Mouse (Mus musculus) gastrocnemius, postnatal 10 days (tissue): ENCODE data around the gene Rpap1. TPM values are rescaled to one million over a fixed set of nuclear protein-coding genes. Genes with fewer than 3 reads are reported as not detected.
A peak's percentile ranks its signal among the peaks of the same experiment; 100 is the strongest.

Experiments used
- DNase-seq: peaks from one replicate; pipeline ENCODE4 v3.0.0; 2021; ENCODE audit warnings: mixed read lengths
- long read RNA-seq, 2 experiments: library from polyadenylated mRNA; stranded (forward); transcript quantifications; one replicate each; pipeline ENCODE4 v2.0.0; 2021
- total RNA-seq, 2 experiments: library from RNA; stranded (reverse); gene quantifications; 2 replicates each; pipeline ENCODE4 v1.2.3; 2021

Rpap1 gene
- 10 to 100 TPM; 14.2 to 14.5 TPM for total RNA-seq
- long read RNA-seq, experiment 1, full-length matches to known transcripts: 16 of 33 reads
- long read RNA-seq, experiment 1, partial matches to known transcripts: 11 of 33 reads
- long read RNA-seq, experiment 1, other reads (novel, unspliced or antisense): 6 of 33 reads
- long read RNA-seq, experiment 2, full-length matches to known transcripts: 17 of 42 reads
- long read RNA-seq, experiment 2, partial matches to known transcripts: 17 of 42 reads
- long read RNA-seq, experiment 2, other reads (novel, unspliced or antisense): 8 of 42 reads

DNA sequence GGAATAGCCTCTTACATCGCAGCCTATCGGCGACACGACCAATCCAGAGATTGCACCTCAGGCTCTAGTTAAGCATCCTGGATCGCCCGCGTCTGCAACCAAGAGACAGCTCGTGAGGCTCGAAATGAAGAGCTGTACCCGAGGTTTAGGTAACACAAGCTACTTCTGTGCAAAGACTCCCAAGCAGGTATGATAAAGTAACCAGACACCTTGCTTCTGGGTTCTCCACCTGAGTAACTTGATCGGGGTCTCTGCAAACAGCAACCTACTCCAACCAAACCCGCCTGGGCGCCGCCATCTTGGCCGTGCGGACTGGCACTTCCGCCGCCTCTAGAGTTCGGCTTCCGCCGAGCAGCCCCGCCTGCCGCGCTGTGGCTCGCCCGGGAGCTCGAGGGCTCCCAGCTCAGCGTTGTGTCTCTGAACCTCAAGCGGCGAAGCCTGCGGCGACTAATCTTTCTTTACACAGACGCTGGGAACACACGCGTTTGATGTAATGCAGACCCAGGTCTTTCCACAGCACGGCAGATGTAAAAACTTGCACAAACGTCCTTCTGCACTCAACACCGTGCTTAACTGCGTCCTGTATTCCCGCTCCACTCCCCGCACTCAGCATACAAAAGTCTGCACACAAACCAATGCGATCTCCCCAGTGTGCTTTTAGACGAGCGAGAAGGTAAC, at the start of gene Rpap1:
Gene Rpap1 (minus strand): TSS at position 332 of the 678 bp plus-strand sequence.
- peak; percentile 86 for DNase-seq

GRCm38 (mm10) chr2:119834231-119834630, 46.9 kb upstream of the Rpap1 start:
- no peak for DNase-seq

DNA sequence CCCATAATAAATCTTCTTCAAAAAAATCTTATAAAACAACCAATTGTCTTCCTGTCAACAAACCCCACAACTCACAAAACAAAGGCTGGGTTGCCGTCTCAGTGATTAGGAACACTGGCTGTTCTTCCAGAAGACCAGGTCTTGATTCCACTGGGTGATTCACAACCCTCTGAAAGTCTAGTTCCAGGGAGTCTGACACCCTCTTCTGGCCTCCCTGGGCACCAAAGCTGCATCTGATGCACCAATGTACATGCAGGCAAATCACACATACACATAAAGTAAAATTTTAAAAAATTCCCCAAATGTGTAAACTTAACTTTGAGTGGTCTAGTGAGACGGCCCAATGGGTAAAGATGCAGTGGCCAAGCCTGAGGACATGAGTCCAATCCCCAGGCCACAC, 43.2 kb upstream of the Rpap1 start:
- DNase-seq: no peak

GRCm38 (mm10) chr2:119821136-119821535, 33.8 kb upstream of the Rpap1 start:
- no peak for DNase-seq

DNA sequence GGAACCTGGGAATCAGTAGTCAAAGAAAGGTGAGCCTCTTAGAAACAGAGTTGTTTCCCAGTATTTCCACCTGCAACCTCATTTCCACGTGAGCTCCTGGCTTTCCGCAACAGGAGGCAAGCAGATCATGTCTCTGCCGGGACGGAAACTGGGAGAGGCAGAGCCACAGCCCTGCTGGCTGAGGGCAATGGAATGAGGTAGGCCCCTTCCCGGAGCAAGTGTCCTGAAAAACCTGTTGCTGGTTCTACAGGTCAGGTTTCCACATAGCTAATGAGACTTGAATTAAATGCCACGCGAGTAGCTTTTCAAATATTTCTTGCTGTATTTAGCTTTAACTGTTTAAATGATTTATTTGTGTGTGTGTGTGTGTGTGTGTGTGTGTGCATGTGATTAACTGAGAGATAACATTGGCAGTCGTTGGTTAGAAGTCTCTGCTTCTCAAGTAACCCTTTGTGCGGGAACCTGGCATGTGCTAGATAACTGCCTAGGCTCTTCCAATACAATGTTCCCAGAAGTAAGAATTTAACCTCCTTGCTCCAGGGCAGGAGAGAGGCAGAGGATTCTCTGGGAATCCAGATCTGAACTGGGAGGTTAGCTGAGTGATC, 31.4 kb upstream of the Rpap1 start:
- no peak for DNase-seq

- peak; percentile 62 for DNase-seq
Measured at GRCm38 (mm10) chr2:119817047-119817446, 29.7 kb upstream of the Rpap1 start.

GRCm38 (mm10) chr2:119816611-119817010, 29.3 kb upstream of the Rpap1 start:
- no peak for DNase-seq

- DNase-seq: peak; percentile 55
Measured at GRCm38 (mm10) chr2:119814376-119814933, 27.1 kb upstream of the Rpap1 start.

- DNase-seq: no peak
Measured at GRCm38 (mm10) chr2:119811490-119812146, 24.3 kb upstream of the Rpap1 start.

DNA sequence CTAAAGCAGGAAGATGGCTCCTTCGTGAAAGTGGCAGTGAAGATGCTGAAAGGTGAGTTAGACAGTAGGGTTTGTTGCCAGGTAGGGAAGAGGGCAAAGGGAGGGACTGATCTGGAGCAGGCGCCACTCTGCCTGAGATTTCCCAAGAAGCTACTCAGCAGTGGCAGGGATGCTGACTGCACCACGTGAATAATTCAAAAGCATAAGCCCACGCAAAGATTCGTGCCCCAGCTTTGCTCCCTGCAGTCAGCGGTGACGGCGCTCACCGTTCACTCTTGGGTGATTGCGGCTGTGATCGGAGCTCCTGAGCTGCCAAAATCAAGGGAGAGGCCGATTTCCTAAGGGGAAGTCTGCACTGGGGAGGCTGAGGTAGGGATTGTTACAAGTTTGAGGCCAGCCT, 23.6 kb upstream of the Rpap1 start:
- no peak for DNase-seq

DNA sequence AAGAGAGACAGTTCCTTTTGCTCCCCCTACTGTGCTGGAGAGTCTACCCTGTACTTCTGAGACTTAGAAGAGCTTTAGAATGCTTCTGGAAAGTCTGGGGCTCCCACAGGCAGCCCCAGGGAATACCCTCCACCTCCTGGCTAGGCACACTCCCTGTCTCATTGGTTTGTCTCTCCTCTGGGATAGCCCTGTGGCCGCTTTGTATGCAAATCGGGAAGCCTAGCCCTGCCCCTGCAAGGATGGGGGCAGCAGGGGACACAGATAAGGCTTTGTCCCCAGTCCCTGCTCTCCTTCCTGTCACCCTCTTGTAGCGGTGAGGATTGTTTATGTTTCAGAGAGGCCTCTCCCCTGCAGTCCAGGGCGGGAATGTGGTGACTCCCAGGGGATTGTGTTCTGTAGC, 21.5 kb upstream of the Rpap1 start:
- no peak for DNase-seq

- DNase-seq: no peak
Measured at GRCm38 (mm10) chr2:119808438-119808837, 21.1 kb upstream of the Rpap1 start.

GRCm38 (mm10) chr2:119805536-119805935, 18.2 kb upstream of the Rpap1 start:
- DNase-seq: no peak

- DNase-seq: no peak
Measured at GRCm38 (mm10) chr2:119804776-119805175, 17.4 kb upstream of the Rpap1 start.

DNA sequence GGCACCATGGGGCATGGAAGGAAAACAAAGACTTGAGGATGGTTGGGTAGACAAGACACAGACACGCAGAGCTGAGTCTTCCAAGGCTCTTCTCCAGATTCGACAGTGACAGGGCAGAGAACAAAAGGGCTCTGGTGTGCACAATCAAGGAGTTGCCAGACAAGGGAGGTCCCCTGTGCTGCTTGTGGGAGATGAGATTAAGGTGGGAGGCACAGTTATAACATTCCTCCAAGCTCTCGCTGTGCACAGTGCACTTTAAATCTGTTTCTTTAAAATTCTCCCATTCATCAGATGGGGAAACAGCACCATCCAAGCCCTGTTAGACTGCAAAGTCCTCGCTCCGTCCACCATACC, 16.9 kb upstream of the Rpap1 start:
- DNase-seq: no peak

- no peak for DNase-seq
Measured at GRCm38 (mm10) chr2:119803618-119804274, 16.4 kb upstream of the Rpap1 start.

DNA sequence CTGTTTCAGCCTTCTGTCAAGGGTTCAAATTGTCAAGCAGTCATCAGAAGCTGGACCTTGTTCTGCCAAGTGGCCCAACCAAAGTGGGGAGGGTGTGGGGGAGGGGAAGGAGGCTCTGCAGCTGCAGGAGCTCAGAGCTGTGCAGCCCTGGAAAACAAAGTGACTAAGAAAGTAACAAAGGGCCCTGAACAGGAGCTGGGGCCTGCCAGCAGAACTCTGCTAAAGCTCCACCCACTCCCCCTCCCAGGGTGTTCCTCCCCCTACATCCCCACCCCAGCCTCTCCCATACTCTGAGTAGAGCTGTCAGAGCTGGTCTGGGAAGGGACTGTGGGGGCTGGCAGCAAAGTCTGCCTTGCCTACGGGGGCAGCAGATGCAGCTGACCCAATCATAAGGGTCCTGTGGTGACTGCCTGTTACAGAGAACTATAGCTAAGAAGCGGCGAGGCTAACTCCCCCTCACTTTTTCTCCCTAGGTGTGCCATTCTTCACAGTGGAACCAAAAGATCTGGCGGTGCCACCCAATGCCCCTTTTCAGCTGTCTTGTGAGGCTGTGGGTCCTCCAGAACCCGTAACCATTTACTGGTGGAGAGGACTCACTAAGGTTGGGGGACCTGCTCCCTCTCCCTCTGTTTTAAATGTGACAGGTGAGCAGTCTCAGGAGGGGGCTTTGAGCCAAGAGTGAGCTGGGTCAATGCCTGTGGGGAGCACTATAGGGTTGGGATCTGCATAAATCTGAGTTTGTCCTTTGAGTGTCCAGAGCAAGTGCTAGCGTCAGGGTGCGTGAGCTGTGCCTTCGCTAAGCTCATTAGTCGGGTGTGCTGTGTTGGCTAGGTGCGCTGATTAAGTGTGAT, 15.7 kb upstream of the Rpap1 start:
- DNase-seq: peak; percentile 34

GRCm38 (mm10) chr2:119800876-119801846, 13.8 kb upstream of the Rpap1 start:
- DNase-seq: no peak

- DNase-seq: peak; percentile 42
Measured at GRCm38 (mm10) chr2:119799961-119800550, 12.7 kb upstream of the Rpap1 start.
